Mouse (Mus musculus) embryonic facial prominence, embryonic 14.5 days (tissue): Measurements from ENCODE around the gene Ncaph2. TPM values are rescaled to one million over a fixed set of nuclear protein-coding genes. Genes with fewer than 3 reads are reported as not detected.

Experiments used
- ATAC-seq: fragments of 200-750 bp; cut with Nextera tagmentation; 2 replicates; pipeline ENCODE4 v1.8.0; 2017; ENCODE audit warnings: low read depth, moderate number of reproducible peaks, moderate TSS enrichment
- DNase-seq: peaks from one replicate; pipeline ENCODE4 v3.0.0-alpha.2; 2015; ENCODE audit warnings: low spot score
- H3K27ac ChIP-seq: fragments of 300-500 bp; sonication (generic); replicated peaks from 2 replicates; pipeline ENCODE4 v1.5.1; 2014; ENCODE audit warnings: low read depth, mild to moderate bottlenecking, low read length, moderate library complexity
- H3K27me3 ChIP-seq: fragments of 300-500 bp; sonication (generic); replicated peaks from 2 replicates; pipeline ENCODE4 v1.6.1; 2014; ENCODE audit warnings: low read length; ENCODE audit not compliant: control insufficient read depth, insufficient read depth
- H3K36me3 ChIP-seq: fragments of 300-500 bp; sonication (generic); 2 replicates; pipeline ENCODE4 v1.6.1; 2014; ENCODE audit warnings: low read length, mixed read lengths; ENCODE audit not compliant: control insufficient read depth, insufficient read depth
- H3K4me1 ChIP-seq: fragments of 300-500 bp; sonication (generic); 2 replicates; pipeline ENCODE4 v1.6.1; 2014; ENCODE audit warnings: antibody characterized with exemption, low read length; ENCODE audit not compliant: control insufficient read depth, insufficient read depth
- H3K4me2 ChIP-seq: fragments of 300-500 bp; sonication (generic); 2 replicates; pipeline ENCODE4 v1.6.1; 2014; ENCODE audit warnings: low read depth, mild to moderate bottlenecking, low read length, moderate library complexity, mixed read lengths
- H3K4me3 ChIP-seq: fragments of 300-500 bp; sonication (generic); 2 replicates; pipeline ENCODE4 v1.5.1; 2014; ENCODE audit warnings: low read depth, mild to moderate bottlenecking, low read length
- H3K9ac ChIP-seq: fragments of 300-500 bp; sonication (generic); 2 replicates; pipeline ENCODE4 v1.6.1; 2014; ENCODE audit warnings: low read depth, mild to moderate bottlenecking, low read length, moderate library complexity, mixed read lengths
- H3K9me3 ChIP-seq: fragments of 300-500 bp; sonication (generic); 2 replicates; pipeline ENCODE4 v1.6.1; 2016; ENCODE audit warnings: low read length; ENCODE audit not compliant: control insufficient read depth
- WGBS: fragments of 180-500 bp; shearing (Covaris S2); extraction: QIAGEN DNeasy Blood & Tissue Kit; methylation state at CpG from one replicate; pipeline ENCODE4 v1.1.7; 2014; 5-methylcytosine and 5-hydroxymethylcytosine counted together
- polyA plus RNA-seq: library from polyadenylated mRNA; unstranded; fragments of >200 nt; fragmentation: Nextera tagmentation; extraction: Ambion mirVana; gene quantifications from 2 replicates; pipeline ENCODE4 v1.2.1, GENCODE M21; 2014

Gene Ncaph2
- polyA plus RNA-seq, 1 experiment from 2014 or later: 139 TPM

DNA sequence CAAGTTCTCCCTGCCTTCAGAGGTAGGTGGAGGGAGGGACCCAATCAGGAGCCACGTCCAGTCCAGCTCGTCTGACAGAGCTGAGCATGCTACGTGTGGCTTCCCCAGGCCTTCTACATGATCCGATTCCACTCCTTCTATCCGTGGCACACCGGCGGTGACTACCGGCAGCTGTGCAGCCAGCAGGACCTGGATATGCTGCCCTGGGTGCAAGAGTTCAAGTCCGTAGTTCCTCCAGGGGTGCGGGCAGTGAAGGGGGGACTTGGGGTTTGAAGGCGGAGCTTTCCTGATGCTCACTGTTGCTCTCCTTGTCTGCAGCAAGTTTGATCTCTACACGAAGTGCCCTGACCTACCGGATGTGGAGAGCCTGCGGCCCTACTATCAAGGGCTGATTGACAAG is 19.1 kb upstream of the Ncaph2 start:
- no peaks in the 10 kb centered on the region for H3K27me3 ChIP-seq
- WGBS: 86% methylated on average over 14 of the region's 14 CpGs
- no peaks in the 10 kb centered on the region for H3K9me3 ChIP-seq
- H3K4me2 ChIP-seq: no peak overlapping the region
- H3K4me3 ChIP-seq: no peak overlapping the region
- ATAC-seq: no peak
- no peaks in the 10 kb centered on the region for H3K4me1 ChIP-seq
- no peaks in the 10 kb centered on the region for H3K36me3 ChIP-seq
- DNase-seq: no peak
- no peak overlapping the region for H3K9ac ChIP-seq
- no peak overlapping the region for H3K27ac ChIP-seq

DNA sequence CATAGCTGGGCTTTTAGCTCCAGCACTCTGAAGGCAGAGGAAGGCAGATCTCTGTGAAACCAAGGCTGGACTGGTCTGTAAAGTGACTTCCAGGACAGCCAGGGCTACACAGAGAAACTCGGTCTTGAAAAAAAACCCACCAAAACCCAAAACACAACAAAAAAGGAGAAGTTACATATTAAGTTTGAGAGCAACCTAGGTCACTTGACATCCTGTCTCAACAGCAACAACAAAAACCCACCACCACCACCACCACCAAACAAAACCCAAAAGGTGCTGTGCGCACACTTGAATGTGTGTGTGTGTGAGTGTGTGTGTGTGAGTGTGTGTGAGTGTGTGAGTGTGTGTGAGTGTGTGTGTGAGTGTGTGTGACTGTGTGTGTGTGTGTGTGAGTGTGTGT is 15.8 kb upstream of the Ncaph2 start:
- DNase-seq (no peak), ATAC-seq (no peak)
- Histone ChIP-seq H3K4me3 (no peak overlapping the region), H3K9ac (no peak overlapping the region), H3K27me3 (no peaks in the 10 kb centered on the region), H3K4me1 (no peaks in the 10 kb centered on the region), H3K27ac (no peak overlapping the region), H3K4me2 (no peak overlapping the region), H3K9me3 (no peaks in the 10 kb centered on the region), H3K36me3 (no peaks in the 10 kb centered on the region)
- 94% methylated on average over 2 of the region's 2 CpGs for WGBS

DNA sequence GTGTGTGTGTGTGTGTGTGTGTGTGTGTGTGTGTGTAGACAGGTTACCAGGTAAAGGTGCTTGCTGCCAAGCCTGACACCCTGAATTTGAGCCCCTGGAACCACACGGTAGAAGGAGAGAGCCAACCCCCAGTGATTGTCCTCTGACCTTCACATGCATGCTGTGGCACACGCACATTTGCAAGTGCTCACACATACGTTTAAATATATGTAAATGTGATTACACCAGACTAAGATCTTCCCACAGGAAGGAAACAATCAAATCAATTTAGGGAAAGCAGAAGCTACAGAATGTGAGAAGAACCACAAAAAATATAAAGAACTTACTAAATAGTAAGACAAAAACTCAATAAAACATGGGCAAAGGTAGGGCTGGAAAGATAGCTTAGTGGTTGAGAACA is 15.4 kb upstream of the Ncaph2 start:
- ATAC-seq: no peak
- H3K27ac ChIP-seq: no peak overlapping the region
- H3K4me3 ChIP-seq: no peak overlapping the region
- no peak overlapping the region for H3K9ac ChIP-seq
- H3K4me1 ChIP-seq: no peaks in the 10 kb centered on the region
- H3K4me2 ChIP-seq: no peak overlapping the region
- no peaks in the 10 kb centered on the region for H3K27me3 ChIP-seq
- H3K36me3 ChIP-seq: no peaks in the 10 kb centered on the region
- WGBS: 79% methylated on average over 3 of the region's 3 CpGs
- no peak for DNase-seq
- no peaks in the 10 kb centered on the region for H3K9me3 ChIP-seq

DNA sequence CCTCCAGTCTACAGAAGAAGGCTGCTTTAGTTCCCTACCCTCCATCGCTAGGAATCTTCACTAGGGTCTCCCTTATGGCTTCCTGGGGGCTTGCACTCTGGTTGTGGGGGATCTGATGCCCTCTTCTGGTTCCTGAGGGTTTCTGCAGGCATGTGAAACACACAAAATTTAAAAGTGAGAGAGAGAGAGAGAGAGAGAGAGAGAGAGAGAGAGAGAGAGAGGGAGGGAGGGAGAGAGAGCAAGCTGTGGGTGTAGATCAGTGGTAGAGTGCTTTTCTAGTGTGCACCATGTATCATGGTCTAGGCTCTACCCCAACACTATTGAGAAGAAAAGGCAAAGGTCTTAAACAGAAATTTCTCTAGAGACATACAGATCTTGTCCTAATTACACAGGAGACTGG is 13.8 kb upstream of the Ncaph2 start:
- no peak overlapping the region for H3K9ac ChIP-seq
- ATAC-seq: no peak
- H3K27me3 ChIP-seq: no peaks in the 10 kb centered on the region
- DNase-seq: no peak
- H3K27ac ChIP-seq: no peak overlapping the region
- H3K4me3 ChIP-seq: no peak overlapping the region
- no peaks in the 10 kb centered on the region for H3K36me3 ChIP-seq
- no peaks in the 10 kb centered on the region for H3K9me3 ChIP-seq
- WGBS: 45% methylated on average over 1 of the region's 1 CpGs
- H3K4me2 ChIP-seq: no peak overlapping the region
- no peaks in the 10 kb centered on the region for H3K4me1 ChIP-seq

GRCm38 (mm10) chr15:89343325-89343724 is 12.2 kb upstream of the Ncaph2 start:
- 87% methylated on average over 3 of the region's 3 CpGs for WGBS

GRCm38 (mm10) chr15:89350447-89350846 is 5.1 kb upstream of the Ncaph2 start:
- no peak overlapping the region for H3K27ac ChIP-seq
- ATAC-seq: no peak

More at GRCm38 (mm10) chr15:89343325-89343724, 12.2 kb upstream of the Ncaph2 start:
- Histone ChIP-seq H3K36me3 (no peaks in the 10 kb centered on the region), H3K4me3 (no peak overlapping the region), H3K27ac (no peak overlapping the region), H3K27me3 (no peaks in the 10 kb centered on the region), H3K9ac (no peak overlapping the region), H3K9me3 (no peaks in the 10 kb centered on the region), H3K4me2 (no peak overlapping the region), H3K4me1 (no peaks in the 10 kb centered on the region)
- ATAC-seq (no peak), DNase-seq (no peak)

GRCm38 (mm10) chr15:89351302-89351701 is 4.2 kb upstream of the Ncaph2 start:
- no peaks in the 10 kb centered on the region for H3K27me3 ChIP-seq
- H3K9me3 ChIP-seq: no peaks in the 10 kb centered on the region
- peaks cover 10% of the 10 kb centered on the region for H3K4me1 ChIP-seq
- peaks cover 44% of the 10 kb centered on the region for H3K36me3 ChIP-seq
- H3K27ac ChIP-seq: no peak overlapping the region
- no peak overlapping the region for H3K9ac ChIP-seq
- DNase-seq (no peak), ATAC-seq (no peak)
- WGBS: 89% methylated on average over 13 of the region's 15 CpGs
- no peak overlapping the region for H3K4me2 ChIP-seq
- H3K4me3 ChIP-seq: no peak overlapping the region

More at GRCm38 (mm10) chr15:89350447-89350846, 5.1 kb upstream of the Ncaph2 start:
- DNase-seq: no peak
- no peak overlapping the region for H3K4me3 ChIP-seq
- WGBS: 76% methylated on average over 5 of the region's 5 CpGs
- H3K27me3 ChIP-seq: no peaks in the 10 kb centered on the region
- H3K36me3 ChIP-seq: peaks cover 44% of the 10 kb centered on the region
- H3K4me2 ChIP-seq: no peak overlapping the region
- peaks cover 10% of the 10 kb centered on the region for H3K4me1 ChIP-seq
- H3K9me3 ChIP-seq: no peaks in the 10 kb centered on the region
- no peak overlapping the region for H3K9ac ChIP-seq

GRCm38 (mm10) chr15:89352054-89352453 is 3.5 kb upstream of the Ncaph2 start:
- WGBS: 95% methylated on average over 14 of the region's 14 CpGs
- H3K9me3 ChIP-seq: no peaks in the 10 kb centered on the region
- H3K27me3 ChIP-seq: no peaks in the 10 kb centered on the region
- H3K9ac ChIP-seq: no peak overlapping the region
- no peak for ATAC-seq
- H3K4me3 ChIP-seq: no peak overlapping the region
- peaks cover 44% of the 10 kb centered on the region for H3K36me3 ChIP-seq
- H3K4me2 ChIP-seq: no peak overlapping the region
- DNase-seq: no peak
- H3K4me1 ChIP-seq: peaks cover 13% of the 10 kb centered on the region
- no peak overlapping the region for H3K27ac ChIP-seq

- DNase-seq (no peak), ATAC-seq (no peak)
- no peaks in the 10 kb centered on the region for H3K27me3 ChIP-seq
- no peak overlapping the region for H3K4me2 ChIP-seq
- H3K36me3 ChIP-seq: peaks cover 44% of the 10 kb centered on the region
- whole genome bisulfite sequencing: 96% methylated on average over 12 of the region's 12 CpGs
- peaks cover 16% of the 10 kb centered on the region for H3K4me1 ChIP-seq
- H3K27ac ChIP-seq: no peak overlapping the region
- H3K9me3 ChIP-seq: no peaks in the 10 kb centered on the region
- H3K4me3 ChIP-seq: no peak overlapping the region
- no peak overlapping the region for H3K9ac ChIP-seq
These were observed 2.7 kb upstream of the Ncaph2 start for GRCm38 (mm10) chr15:89352795-89353194.
